Mouse (Mus musculus): ENCODE results near the gene Atp6v1a.

DNA sequence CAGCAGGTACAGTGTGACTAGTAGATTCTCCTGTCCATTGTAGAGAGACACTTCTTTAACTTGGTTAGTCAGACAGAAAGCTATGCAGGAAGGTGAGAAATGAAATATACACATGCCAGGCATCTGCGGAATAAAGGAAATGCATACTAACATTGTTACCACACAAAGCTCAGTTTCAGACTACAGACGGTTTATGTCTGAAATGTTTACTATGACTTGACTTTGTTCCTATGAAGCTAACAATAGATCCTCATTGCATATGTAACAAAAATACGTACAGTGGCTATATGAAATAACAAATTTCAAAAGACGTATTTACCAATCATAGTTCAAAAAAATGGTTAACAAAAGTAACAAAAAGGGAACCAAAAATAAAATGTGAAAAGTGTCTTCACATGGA lies 47.7 kb upstream of the Atp6v1a start:
- TF ChIP-seq CTCF (conservative IDR thresholded peaks at IDR 0.05; ENCODE audit: insufficient read depth, insufficient read length, low read depth, low read length): no peak
- no peak for TF ChIP-seq POLR2A (IDR thresholded peaks at IDR 0.05; ENCODE audit: low read depth, low read length)
